Mouse (Mus musculus) mouse trophoblast stem cell (cell line): ENCODE results near the gene Acadl.

Experiments
- in situ Hi-C, 2 experiments: fragments of 300-500 bp; cut with MseI, MboI; formaldehyde crosslinking; loops; 2 replicates in 1 of 2; 3 replicates in 1 of 2; pipeline ENCODE4 v1.15.1; 2025

Acadl gene

DNA sequence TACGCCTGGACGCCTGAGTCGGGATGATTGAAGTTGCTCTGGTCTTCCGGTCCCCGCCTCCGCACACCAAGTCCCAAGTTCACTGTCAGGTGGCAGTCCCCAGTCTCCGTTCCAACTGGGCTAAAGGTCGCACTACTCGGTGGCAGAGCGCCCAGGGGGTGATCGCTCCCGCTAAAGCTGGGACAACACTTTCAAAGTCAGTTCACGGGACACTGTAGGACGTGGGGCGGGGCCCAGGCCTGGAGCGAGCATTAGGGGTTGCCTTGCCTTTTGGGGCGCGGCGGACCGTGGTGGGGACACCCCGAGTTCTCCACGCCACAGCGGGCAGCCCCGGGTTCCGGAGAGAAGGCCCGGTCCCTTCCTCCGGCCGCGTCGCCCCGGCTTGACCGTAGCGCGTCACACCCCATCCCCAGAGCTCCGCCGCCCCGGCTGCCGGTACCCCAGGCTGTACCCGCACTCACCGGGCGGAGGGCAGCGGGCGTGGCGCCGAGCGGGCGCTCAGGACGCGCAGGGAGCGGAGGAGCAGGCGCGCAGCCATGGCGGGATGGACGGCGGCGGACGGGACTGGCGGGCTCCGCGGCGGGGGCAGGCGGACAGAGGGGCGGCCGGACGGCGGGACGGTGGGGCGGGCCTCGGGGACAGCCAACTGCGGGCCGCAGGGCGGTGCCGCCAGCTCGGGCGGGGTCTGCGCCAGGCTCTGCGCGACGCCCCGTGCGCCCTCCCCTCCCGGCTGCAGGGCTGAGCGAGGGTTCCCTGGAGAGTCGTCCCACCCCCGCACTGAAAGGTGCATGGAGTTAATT, at the start of gene Acadl:
Acadl (minus strand) TSS at position 566 of the 800 bp plus-strand sequence.
- in situ Hi-C loops = no loop called here

DNA sequence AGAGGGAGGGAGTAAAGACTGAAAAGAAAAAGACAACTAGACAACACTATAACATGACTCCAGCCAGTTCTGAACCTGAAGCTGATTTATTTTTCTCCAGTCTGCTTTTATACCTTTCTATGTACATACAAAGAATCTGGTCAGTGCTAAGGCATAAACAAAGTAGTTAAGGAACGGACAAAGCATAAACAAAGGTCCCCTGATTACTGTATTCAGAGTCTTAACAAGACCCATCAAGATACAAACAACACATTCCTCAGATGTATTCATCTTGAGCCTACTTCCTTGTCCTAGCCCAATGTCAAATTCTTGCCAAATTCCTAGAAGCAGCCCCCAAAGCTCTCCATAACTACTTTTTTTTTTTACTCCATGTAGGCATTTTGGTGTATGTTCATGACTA, 49.2 kb upstream of the Acadl start:
- in situ Hi-C loops = no loop called here

DNA sequence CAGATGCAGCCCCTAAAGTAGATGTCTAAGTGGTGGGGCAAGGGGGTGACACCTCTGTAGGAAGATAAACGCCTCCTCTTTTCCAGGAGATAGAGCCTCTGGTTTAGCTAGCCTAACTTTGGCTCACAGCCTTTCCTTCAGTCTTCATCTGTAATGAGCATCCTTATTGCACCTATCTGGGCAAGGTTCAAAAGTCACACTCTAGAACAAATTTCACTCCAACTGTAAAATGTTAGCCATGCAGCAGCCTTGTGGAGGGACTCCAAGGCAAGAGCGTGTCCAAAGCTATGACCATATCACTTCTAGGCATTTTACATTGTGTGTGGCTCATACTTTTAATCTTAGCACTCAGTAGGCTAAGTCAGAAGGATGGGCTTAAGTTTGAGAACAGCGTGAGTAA, 39.5 kb upstream of the Acadl start:
- in situ Hi-C loops = no loop called here

DNA sequence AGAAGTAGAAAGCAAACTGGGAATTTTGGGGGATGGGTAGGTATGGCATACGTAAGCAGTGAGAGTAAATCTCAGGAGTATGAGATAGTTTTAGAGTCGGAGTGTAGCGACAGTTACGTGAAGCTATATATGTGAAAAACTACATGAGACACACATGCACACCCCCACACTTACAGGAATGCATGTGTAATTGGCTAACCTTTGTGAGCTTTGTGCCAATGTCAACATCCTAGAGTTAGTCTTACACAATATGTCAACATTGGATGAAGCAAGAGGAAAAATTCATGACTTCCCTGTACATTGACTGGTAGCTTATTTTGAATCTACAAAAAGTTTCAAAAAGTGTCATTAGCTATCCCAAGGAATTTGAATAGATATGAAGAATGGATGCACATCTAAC, 37.9 kb upstream of the Acadl start:
- in situ Hi-C loops = no loop called here

DNA sequence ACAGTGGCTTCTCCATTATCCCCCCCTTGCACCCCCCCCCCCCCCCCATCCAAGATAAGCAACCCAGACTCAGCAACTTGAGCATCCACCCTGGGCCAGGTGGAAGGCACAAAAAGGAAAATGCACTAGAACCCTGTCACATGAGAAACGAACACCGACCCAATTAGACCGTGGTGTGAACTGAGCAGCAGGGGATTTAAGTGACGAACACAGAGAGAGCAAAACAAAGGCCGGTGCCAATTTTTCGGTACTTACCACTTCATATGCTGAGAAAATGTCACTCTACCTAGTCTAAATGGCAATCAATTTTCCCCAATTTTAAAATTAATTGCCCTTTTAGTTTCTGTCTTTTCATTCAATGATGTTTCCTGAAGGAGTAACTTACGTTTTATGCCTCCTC, 35.2 kb upstream of the Acadl start:
- in situ Hi-C loops = no loop called here

DNA sequence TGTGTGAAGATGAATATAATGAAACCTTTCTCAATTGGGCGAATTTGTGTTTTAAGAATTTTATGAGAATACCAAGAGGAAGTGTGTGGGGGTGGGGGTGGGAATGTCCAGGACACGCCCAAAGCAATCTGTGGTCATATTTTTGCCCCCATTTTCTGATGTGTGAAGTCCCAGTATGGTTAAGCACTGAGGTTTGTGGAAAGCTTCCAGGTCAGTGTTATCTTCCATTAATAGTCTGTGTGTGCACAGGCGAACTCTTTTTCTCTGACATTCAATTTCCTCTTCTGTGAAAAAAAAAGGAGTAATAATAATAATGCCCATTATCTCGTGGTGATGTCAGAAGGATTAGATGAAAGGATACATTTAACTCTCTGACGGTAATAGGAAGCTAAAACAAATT, 33.5 kb upstream of the Acadl start:
- in situ Hi-C loops = no loop called here

DNA sequence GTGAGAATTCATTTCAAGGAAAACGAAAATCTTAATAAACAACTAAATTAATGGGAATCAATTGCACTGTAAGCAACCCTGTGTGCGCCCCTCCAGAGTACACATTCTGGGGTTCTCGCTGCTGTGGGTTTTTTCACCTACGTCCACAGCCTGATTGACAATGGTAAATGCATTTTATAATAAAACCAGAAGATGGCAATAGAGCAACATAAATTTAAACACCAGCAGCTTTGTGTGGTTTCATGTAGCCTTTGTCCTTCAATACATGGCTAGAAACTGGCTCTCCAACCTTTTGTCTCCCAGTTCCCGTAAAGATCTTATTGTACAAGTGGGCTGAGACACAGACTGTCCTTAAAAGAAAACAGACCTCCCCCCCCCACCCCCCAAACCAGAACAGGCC, 33.0 kb upstream of the Acadl start:
- in situ Hi-C loops = no loop called here

DNA sequence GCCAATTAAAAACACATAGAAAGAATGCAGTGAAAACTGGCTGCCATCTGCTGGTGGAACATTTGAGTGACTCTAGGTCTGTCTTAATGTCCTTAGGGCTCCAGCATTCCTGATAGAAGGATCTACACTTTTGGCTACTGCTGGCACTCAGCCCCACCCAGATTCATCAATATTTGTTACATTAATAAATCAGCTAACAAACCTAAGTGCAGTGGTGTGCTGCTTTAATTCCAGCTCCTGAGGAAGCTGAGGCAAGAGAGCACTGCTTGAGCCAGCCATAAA, 32.7 kb upstream of the Acadl start:
- in situ Hi-C loops = no loop called here

DNA sequence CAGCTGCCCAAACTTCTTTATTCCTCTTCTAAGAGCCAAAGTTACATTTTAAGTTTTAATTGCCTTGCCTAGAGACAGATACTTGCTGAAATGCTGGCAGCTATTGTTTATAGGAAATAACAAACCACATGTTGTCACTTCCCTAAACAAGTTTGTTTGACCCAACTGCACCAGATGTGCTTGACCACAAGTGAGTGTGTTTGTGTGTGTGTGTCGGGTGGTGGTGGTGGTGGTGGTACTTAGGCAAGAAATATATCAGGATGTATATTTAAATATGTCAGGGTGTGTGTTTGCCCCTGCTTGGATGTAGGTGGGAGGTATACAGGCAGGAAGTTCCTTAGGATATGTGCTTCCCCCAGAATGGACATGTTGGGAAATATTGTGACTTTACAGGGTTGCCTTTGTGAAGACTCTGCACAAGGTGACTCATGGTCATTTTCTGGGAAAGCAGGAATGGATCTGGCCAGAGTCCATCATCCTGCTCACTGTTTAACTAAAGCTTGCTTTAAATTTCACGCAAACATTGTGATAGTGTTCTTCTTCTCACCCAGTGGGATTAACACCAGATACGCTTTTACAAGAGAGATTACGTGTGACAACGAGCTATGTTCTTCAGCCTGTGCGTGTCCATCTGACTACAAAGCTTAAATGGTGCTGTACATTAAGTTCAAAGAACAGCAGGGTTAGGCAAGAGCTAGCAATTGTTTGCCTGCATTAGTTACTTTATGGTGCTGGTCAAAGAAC, 32.2 kb upstream of the Acadl start:
- in situ Hi-C loops = no loop called here

DNA sequence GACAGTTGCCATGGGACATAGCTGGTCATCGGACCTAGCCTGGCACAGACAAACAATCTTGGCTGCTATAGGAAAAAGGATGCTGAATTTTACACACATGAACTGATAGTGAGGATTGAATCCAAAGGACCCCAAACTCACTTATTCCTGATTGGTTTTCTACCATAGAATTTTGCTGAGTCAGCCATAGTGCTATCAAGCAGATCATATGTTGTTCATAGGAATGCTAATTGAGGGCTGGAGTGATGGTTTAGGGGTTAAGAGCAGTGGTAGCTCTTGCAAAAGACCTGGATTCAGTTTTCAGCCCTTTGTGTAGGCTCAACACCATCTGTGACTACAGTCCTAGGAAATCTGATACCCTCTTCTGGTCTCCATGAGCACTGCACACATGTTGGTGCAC, 24.1 kb upstream of the Acadl start:
- in situ Hi-C loops = no loop called here

DNA sequence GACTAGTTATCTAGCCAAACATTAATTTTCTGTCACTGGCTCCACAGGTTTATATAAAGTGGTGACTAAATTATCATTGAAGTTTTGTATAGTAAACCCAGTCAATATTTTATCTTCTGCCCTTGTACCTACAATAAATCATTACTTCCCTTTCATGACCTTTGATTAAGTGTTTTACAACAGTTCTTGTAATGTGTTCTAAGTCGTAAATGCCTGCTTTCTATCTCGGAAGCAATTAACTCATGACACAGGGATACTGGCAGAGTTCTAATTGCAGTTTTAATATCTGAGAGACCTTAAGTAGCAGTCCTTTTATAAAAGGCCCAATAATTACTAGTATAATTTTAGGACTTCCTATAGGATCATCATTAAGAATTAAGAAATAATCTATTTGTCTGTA, 17.1 kb upstream of the Acadl start:
- in situ Hi-C loops = no loop called here

DNA sequence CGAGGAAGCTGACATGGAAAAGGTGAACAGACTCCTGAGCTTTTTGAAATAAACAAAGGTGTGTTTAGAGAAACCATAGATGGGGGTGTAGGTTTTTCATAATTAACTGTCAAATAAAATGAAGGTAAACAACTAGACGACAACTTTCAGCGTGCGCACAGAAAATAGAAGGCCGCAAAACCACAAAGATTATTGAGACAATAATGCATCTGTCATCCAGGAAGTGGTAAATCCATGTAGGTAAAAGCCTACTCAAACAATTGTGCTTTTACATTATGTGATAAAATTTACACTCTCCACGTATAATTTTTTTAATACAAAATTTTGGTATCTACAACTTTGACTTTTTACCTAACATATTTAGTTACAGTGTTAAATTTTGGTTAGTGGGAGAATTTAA, 11.7 kb upstream of the Acadl start:
- in situ Hi-C loops = no loop called here

DNA sequence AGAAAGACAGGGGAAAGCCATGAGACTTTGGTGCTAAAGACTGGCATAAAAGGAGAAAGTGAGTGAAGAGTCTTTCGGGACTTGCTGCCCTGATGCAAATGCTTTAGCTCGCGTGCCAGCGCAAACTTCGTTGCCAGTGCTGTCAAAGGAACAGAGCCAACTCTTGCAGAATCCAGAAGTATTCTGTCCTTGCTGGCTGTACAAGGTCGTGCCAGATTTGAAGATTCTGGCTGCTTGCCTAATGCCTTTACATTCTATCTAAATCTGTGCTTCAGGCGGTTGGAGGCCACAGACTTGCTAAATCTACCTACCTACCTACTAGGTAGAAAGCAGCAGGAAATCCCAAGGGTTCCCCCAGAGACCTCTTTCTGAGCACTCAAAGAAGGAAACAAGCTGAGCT, 8.5 kb upstream of the Acadl start:
- in situ Hi-C loops = no loop called here

DNA sequence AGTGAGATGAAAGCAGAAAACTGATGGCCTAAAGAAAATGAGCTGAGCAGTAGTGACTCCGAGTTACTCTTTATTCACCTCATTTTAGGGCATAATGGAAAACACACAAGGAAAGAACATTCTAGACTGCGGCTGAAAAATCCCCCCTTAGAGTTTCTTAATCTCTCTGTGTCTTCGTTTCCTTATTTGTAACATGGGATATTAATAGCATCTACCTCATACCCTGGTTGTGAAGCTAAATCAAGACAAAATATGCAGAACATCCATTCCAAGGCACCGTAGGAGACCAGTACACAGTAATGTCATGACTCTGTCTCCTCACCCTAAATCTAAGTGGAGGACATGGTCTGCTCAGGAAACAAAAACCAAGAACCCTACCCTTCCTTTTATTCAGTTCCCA, 2.6 kb upstream of the Acadl start:
- in situ Hi-C loops = no loop called here

DNA sequence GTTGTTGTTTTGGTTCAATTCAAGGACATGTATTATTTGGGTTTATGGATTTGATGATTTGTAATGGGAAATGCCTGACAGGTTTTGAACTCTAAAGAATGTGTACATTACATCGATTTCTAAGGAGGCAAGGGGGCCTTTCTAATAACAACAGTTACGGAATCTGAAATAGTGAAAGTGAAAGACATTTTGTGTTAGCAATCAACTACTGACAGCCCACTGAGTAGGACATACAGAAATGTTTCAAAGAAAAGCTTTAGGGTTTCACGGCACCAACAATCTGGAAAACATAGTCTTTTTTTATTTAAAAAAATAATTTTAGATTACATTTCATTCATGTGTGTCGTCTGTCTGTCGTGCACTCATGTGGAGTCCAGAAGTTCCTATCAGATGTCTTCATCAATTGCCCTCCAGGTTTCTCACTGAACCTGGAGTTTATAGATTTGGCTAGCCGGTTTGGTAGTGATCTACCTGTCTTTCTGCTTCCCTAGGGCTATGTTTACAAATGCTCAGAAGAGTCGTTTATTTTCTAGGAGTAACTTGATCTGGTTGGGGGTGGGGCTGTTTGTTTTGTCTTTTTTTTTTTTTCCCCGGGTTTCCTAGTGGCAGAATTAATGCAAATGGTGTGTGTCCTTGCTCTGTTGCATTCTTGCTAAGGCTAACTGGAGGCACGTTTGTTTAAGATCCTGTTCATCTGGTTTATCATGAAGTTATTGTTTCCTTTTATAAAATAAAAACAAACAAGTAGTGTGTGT, 841 bp upstream of the Acadl start:
- in situ Hi-C loops = no loop called here

DNA sequence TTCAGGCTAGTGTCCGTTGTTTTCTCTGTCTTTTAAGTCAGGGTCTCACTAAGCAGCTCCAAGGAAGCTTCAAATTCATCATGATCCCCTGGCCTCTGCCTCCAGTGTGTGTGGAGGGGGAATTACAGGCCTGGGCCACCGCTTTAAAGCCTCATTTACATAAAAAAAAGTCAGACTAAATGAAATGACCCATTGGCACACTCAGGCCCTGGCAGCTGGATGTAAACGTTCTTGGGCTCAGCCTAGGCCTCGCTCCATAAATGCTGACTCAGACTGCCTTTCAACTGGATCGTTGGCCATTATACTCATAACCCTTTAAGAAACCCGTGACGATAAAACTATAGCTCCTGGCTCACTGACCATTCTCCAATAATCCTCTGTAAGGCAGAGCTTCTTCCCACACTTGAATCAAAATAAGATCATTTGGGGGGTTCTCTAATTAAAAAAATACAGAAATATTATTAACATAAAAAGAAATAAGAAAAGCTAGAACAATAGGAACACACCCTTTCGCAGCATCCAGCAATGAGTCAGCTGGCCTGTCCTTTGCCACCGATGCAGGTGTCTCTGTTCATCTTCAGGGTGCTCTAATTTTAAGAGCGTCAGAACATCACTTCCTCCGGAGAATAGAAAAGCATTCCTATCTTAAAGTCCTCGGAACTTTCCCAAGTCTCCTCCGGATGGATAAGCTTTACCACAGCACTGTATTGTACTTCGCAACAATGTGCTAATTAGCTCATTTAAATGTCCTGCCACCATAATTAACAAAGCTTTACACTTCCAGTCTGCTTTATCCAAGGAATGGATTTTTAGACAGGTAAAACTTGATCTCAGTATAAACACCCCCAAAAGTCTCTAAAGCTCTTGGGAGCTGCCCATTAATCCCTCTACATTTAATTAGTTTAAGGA, 1.1 kb downstream of the Acadl start:
- in situ Hi-C loops = no loop called here

DNA sequence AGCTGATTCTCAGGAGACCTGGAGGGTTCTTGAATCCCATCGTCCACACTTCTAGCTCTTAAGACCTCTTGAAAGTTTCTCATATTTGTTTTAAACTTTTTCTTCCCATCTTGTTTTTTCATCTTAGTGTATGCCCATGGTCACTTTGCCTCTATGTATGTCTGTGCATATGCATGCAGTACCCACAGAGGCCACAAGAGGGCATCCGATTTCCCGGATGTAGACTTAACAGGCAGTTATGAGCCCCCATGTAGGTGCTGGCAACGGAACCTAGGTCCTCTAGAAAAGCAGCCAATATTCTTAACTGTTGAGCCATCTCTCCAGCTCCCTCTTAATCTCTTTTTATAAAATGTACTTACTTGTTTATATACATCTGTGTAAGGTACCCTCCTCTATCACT, 15.6 kb downstream of the Acadl start:
- in situ Hi-C loops = no loop called here

DNA sequence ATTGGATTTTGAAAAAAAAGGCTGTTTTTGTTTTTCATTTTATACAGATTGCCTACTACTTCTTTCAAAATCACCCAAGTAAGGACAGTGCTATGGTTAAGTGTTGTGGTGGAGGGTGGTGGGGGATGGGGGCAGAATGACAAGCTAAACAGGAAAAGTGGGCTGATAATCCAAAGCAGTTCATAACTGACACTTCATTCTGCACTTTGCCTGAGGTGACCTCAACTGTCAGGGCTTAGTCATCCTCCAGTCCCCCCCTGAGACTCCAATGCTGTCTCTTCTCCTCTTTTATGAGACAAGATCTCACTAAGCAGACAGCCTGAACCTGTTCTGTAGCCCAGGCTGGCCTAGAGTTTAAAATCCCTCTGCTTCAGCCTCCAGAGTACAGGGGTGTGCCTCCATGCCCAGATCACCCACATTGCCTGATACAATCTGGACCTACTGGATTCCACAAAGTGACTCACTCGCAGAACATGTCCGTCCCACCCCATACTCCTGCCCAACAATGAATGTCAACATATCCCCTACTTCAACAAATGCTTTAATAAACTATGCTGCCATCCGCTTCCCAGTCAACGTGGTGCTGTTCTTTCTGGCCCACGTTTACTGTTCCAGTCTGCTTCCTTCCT, 17.3 kb downstream of the Acadl start:
- in situ Hi-C loops = no loop called here

DNA sequence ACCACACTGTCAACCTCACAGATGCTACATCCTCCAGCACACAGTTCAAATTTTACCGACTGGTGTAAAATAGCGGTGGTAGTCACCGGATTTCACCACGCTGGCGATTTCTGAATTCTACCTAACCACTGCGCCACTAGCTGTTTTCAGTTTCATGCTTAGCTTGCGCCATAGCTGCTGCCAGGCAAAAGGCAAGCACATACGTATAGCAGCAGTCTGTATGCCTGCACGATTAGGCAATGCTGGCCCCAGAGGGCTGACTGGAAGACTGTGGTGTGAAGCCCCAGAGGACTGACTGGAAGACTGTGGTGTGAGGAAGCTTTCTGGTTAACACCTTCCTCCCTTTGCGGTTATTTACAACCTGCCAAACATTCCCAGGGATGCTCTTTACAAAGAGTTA, 21.1 kb downstream of the Acadl start:
- in situ Hi-C loops = no loop called here

DNA sequence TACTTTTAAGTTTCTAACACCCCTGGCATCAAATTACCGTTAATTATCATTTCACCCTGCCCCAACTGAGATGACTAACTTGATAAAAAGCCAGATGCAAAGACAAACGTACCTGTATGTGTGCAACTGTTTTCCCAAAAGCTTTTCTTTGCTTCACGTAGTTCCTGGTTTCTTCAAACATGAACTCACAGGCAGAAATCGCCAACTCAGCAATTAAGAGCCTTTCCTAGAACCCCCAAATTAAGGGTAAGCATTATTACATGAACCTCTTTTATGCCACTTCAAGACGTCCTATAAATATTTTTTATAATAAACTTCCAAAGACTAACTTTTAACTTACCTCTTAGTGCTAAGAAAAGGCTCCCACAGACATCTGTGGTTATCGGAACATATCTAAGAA, 21.6 kb downstream of the Acadl start:
- in situ Hi-C loops = no loop called here

DNA sequence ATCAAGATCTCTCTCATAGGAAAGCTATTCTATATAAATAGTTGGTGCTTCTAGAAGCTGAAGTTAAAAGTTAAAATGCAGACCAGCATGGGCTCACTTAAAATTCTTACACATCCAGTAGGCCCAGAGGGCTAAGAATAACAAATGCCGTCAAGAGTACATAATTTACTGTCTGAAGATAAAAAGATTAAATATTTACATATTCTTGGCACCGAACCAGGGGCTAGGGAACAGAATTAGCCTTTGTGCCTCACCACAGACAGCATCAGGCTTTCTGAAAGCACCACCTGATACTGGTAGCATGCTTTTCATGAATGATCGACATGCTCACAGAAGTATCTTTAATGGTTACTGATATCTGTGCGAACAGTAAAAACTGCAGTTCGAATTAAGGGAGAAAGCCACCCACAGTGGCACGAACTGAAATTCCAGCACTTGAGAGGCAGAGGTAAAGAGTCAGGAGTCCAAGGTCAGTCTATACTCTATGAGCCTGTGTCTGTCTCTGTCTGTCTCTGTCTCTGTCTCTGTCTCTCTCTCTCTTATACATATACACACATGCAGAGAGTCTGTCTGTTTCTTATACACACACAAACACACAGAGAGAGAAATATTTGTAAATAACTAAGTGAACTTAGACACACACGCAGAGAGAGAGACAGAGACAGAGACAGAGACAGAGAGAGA, 23.2 kb downstream of the Acadl start:
- in situ Hi-C loops = no loop called here
